Mouse (Mus musculus) liver, embryonic 14.5 days (tissue): ENCODE results near the gene Neu2. TPM values are rescaled to one million over a fixed set of nuclear protein-coding genes. Genes with fewer than 3 reads are reported as not detected.

Experiments
- ATAC-seq: fragments of 200-750 bp; cut with Nextera tagmentation; 2 replicates; pipeline ENCODE4 v1.8.0; 2017; ENCODE audit warnings: moderate number of reproducible peaks, mild to moderate bottlenecking, moderate library complexity; ENCODE audit not compliant: insufficient read depth
- DNase-seq, 3 experiments: peaks; one replicate each; pipeline ENCODE4 v3.0.0-alpha.2; 2012 to 2013; ENCODE audit warnings: low read depth in 3 of 3, low spot score in 3 of 3
- H3K27ac ChIP-seq: fragments of 300-500 bp; sonication (generic); 2 replicates; pipeline ENCODE4 v1.5.1; 2014; ENCODE audit warnings: moderate library complexity, mild to moderate bottlenecking, control low read depth, inconsistent platforms
- H3K27me3 ChIP-seq: fragments of 300-500 bp; sonication (generic); 2 replicates; pipeline ENCODE4 v1.6.1; 2014; ENCODE audit warnings: mild to moderate bottlenecking, low read length, moderate library complexity; ENCODE audit not compliant: control insufficient read depth, insufficient read depth
- H3K36me3 ChIP-seq: fragments of 300-500 bp; sonication (generic); replicated peaks from 2 replicates; pipeline ENCODE4 v1.6.1; 2014; ENCODE audit warnings: low read depth; ENCODE audit not compliant: control insufficient read depth, insufficient read depth
- H3K4me1 ChIP-seq, 2 experiments: fragments of 200-500 bp in 1 of 2; fragments of 300-500 bp in 1 of 2; sonication (generic) in 1 of 2; replicated peaks; 2 replicates each; pipeline ENCODE4 v1.6.1; 2012 to 2014; ENCODE audit warnings: antibody characterized with exemption in 1 of 2, inconsistent platforms in 1 of 2, low read length in 1 of 2; ENCODE audit not compliant: control insufficient read depth in 2 of 2, insufficient read depth in 2 of 2
- H3K4me2 ChIP-seq: fragments of 300-500 bp; sonication (generic); 2 replicates; pipeline ENCODE4 v1.6.1; 2014; ENCODE audit warnings: low read depth, mild to moderate bottlenecking, control low read depth, moderate library complexity
- H3K4me3 ChIP-seq, 2 experiments: fragments of 200-500 bp in 1 of 2; fragments of 300-500 bp in 1 of 2; sonication (generic) in 1 of 2; 2 replicates each; pipeline ENCODE4 v1.5.1; 2012 to 2014; ENCODE audit warnings: low read depth in 2 of 2, low read length in 2 of 2, mild to moderate bottlenecking in 2 of 2, control low read depth in 1 of 2, inconsistent platforms in 1 of 2, moderate library complexity in 1 of 2; ENCODE audit not compliant: insufficient read depth in 1 of 2
- H3K9ac ChIP-seq: fragments of 300-500 bp; sonication (generic); replicated peaks from 2 replicates; pipeline ENCODE4 v1.6.1; 2014; ENCODE audit warnings: mild to moderate bottlenecking, control low read depth, moderate library complexity
- H3K9me3 ChIP-seq: fragments of 300-500 bp; sonication (generic); 2 replicates; pipeline ENCODE4 v1.6.1; 2016; ENCODE audit warnings: low read length, mixed read lengths; ENCODE audit not compliant: control insufficient read depth
- CTCF ChIP-seq: IDR thresholded peaks from 2 replicates; pipeline ENCODE4 v1.5.1; 2016; ENCODE audit warnings: antibody characterized with exemption, low read depth, control low read depth
- EP300 ChIP-seq: IDR thresholded peaks from 2 replicates; pipeline ENCODE4 v1.6.1; 2016; ENCODE audit warnings: antibody characterized with exemption, low read depth
- WGBS: fragments of 180-500 bp; shearing (Covaris S2); extraction: QIAGEN DNeasy Blood & Tissue Kit; methylation state at CpG from one replicate; pipeline ENCODE4 v1.1.7; 2014; ENCODE audit not compliant: insufficient replicate concordance; 5-methylcytosine and 5-hydroxymethylcytosine counted together
- polyA plus RNA-seq, 2 experiments: library from polyadenylated mRNA; depleted of rRNA in 1 of 2; stranded (reverse) in 1 of 2; unstranded in 1 of 2; fragments of >200 nt; fragmentation: Nextera tagmentation in 1 of 2; extraction: Ambion mirVana in 1 of 2; gene quantifications; 2 replicates each; pipeline versions ENCODE4 v1.2.1 to v1.2.3; 2012 to 2014

Gene Neu2
- polyA plus RNA-seq, 2 experiments: 0.20 to 0.28 TPM

DNA sequence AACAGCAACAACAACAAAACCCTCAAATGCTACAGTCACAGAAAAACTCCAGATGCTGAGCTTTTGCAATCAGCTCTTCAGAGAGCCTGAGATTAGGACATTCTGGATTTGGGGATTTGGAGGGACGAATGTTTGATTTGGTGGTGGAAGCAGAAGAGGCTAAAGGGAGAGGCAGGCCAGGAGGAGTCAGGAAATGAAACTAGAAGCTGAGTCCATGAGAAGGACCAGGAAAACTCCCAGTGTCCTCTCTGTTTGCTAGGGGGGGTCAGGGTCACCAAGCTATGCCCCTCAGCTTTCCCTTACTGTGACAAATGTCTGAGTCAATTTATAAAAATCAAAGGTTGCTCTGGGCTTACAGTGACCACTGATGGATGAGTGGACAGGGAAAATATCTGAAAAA lies 43.9 kb downstream of the Neu2 start:
- no peak for DNase-seq
- Histone ChIP-seq H3K36me3 (no peaks in the 10 kb centered on the region), H3K4me1 (no peaks in the 10 kb centered on the region; a peak in 1 of 4 replicates), H3K9ac (no peak overlapping the region), H3K4me3 (no peak overlapping the region), H3K27me3 (no peaks in the 10 kb centered on the region), H3K4me2 (no peak overlapping the region), H3K9me3 (no peaks in the 10 kb centered on the region), H3K27ac (no peak overlapping the region)
- TF ChIP-seq EP300 (no peak), CTCF (no peak)
- 36% methylated on average over 1 of the region's 1 CpGs for WGBS
- no peak for ATAC-seq

DNA sequence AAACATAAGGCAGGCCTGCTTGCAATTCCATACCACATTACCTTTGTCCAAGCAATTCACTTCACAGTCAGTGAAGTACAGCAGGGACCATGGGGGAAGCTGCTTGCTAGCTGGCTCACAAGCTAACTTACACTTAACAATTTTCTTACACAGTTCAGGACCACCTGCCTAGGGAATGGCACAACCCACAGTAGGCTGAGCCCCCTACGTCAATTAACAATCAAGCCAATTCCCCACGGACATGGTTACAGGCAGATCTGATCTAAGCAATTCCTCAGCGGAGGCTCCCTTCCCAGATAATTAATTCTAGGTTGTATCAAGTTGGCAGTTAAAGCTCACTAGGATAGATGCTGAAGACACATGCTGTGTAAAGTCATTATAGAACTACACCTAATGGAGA lies 53.3 kb downstream of the Neu2 start:
- ATAC-seq (no peak), DNase-seq (no peak)
- Histone ChIP-seq H3K27me3 (no peaks in the 10 kb centered on the region), H3K4me2 (no peak overlapping the region), H3K27ac (no peak overlapping the region), H3K9ac (no peak overlapping the region), H3K4me3 (no peak overlapping the region), H3K4me1 (no peaks in the 10 kb centered on the region), H3K9me3 (no peaks in the 10 kb centered on the region), H3K36me3 (no peaks in the 10 kb centered on the region)
- 67% methylated on average over 3 of the region's 3 CpGs for WGBS
- no peak for TF ChIP-seq CTCF
- no peak for TF ChIP-seq EP300

DNA sequence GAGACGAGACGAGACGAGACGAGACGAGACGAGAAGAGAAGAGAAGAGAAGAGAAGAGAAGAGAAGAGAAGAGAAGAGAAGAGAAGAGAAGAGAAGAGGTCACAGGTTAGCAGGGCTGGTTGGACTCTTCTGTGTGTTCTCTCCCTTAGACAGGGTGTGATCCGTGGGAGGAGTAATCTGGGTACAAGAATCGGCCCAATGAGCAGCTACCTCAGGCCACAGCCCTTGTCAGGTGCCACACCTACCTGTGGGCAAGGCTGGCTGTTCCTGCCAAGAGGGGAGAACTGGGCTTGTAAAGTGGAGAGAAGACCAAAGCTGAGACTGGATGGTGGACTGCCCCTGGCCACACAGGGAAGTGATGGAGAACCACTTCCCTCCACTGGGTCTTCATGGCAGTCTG lies 56.1 kb downstream of the Neu2 start:
- Histone ChIP-seq H3K4me2 (no peak overlapping the region), H3K9me3 (no peaks in the 10 kb centered on the region), H3K27me3 (no peaks in the 10 kb centered on the region), H3K4me1 (no peaks in the 10 kb centered on the region), H3K27ac (no peak overlapping the region), H3K4me3 (no peak overlapping the region), H3K9ac (no peak overlapping the region), H3K36me3 (no peaks in the 10 kb centered on the region)
- DNase-seq (no peak), ATAC-seq (no peak)
- TF ChIP-seq CTCF (no peak), EP300 (no peak)
- 80% methylated on average over 8 of the region's 8 CpGs for WGBS

DNA sequence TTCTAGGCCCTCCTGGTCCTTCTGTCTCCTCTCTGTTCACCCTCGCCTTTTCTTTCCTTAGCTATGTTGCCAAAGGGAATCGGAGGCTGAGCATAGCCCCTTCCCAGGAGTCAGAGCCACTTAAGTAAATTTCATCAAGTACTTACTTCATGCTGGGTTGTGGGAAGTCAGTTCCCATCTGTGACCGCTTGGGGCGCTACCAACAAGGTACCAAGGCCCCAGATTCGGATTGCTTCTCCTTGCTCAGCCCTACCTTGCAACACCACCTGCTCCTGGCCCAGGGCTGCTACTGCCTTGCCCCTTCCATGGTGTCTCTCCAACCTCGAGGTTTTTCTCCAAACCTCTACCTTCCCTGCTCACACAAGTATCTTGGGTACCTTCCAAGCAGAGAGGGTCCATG lies 58.7 kb downstream of the Neu2 start:
- no peak overlapping the region for H3K4me2 ChIP-seq
- no peak overlapping the region for H3K27ac ChIP-seq
- DNase-seq (peak; percentile 19 to 24 (median 23)), ATAC-seq (no peak)
- no peaks in the 10 kb centered on the region for H3K27me3 ChIP-seq
- no peaks in the 10 kb centered on the region for H3K36me3 ChIP-seq
- H3K4me3 ChIP-seq: no peak overlapping the region
- TF ChIP-seq CTCF: peak; percentile 80
- no peak for TF ChIP-seq EP300
- WGBS: 24% methylated on average over 6 of the region's 6 CpGs
- H3K9ac ChIP-seq: no peak overlapping the region
- H3K9me3 ChIP-seq: no peaks in the 10 kb centered on the region
- no peaks in the 10 kb centered on the region for H3K4me1 ChIP-seq

DNA sequence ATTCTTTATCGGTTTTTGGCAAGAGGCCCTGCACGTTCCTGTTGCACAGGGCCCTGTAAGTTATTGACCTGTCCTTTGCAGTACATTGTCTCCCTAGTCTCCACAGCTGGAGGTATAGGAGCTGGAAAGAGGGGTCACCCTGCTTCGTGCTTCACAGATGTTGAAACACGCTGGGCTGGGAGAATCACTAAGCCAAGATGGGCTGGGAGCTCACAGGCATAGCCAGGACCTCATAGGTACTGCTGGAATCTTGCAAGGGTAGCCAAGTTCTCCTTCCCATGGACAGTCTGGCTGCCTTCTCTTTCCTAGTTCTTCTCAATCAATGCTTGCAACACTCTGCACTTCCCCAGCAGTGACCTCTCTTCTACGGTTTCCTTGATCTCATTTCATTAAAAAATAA lies 63.6 kb downstream of the Neu2 start:
- no peaks in the 10 kb centered on the region for H3K9me3 ChIP-seq
- H3K27ac ChIP-seq: no peak overlapping the region
- 0 out of 4 replicates have a peak, but pooled peaks cover 0 to 3% of the 10 kb centered on the region in 2 experiments for H3K4me1 ChIP-seq
- no peaks in the 10 kb centered on the region for H3K36me3 ChIP-seq
- H3K9ac ChIP-seq: no peak overlapping the region
- 46% methylated on average over 5 of the region's 5 CpGs for WGBS
- H3K4me2 ChIP-seq: peak overlapping the region; percentile 41
- H3K27me3 ChIP-seq: no peaks in the 10 kb centered on the region
- ATAC-seq: no peak
- H3K4me3 ChIP-seq: peak overlapping the region; percentile 22 to 34
- no peak for DNase-seq
- TF ChIP-seq CTCF (no peak), EP300 (no peak)
